Mouse (Mus musculus) liver, embryonic 14.5 days (tissue): ENCODE measurements around the gene Cdk8.
A peak's percentile ranks its signal among the peaks of the same experiment; 100 is the strongest.

Source experiments
- CTCF ChIP-seq: IDR thresholded peaks from 2 replicates; pipeline ENCODE4 v1.5.1; 2016; ENCODE audit warnings: antibody characterized with exemption, low read depth, control low read depth
- EP300 ChIP-seq: IDR thresholded peaks from 2 replicates; pipeline ENCODE4 v1.6.1; 2016; ENCODE audit warnings: antibody characterized with exemption, low read depth

DNA sequence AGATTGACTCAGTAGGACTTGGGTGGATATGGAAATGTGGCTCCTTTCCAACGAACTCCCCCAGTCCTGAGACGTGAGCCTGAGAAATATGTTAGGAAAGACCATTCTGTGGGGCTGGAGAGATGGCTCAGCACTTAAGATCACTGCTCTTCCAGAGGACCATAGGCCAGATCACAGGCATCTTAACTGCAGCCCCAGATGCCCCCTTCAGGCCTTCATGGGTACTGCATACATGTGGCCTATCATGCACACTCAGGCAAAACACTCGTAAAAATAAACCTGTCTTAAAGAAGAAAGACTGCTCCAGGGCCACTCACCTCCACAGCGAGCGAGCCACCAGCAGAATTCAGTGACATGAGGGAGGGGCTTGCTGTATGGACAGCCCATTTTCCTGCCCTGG lies 72.4 kb downstream of the Cdk8 start:
- TF ChIP-seq CTCF (peak; percentile 94), EP300 (no peak)
